Mouse (Mus musculus) liver, embryonic 14 days (tissue): ENCODE measurements around the gene Col6a1. TPM values are rescaled to one million over a fixed set of nuclear protein-coding genes. Genes with fewer than 3 reads are reported as not detected.

Source experiments
- polyA plus RNA-seq: library from polyadenylated mRNA; depleted of rRNA; stranded (reverse); fragments of >200 nt; gene quantifications from 2 replicates; pipeline ENCODE4 v1.2.3, GENCODE M21; 2012; rRNA removed

Gene Col6a1
- polyA plus RNA-seq = 4.5 and 8.8 TPM in 2 replicates

GRCm38 (mm10) chr10:76725682-76726285 is at the start of gene Col6a1:
Gene Col6a1, minus strand, starts transcription at chr10:76726168.

Other genes with a start within 250 kb of the Col6a1 start
- 28.7 and 31.6 TPM in 2 replicates for gene Lss, start 194.6 kb downstream of the Col6a1 start, polyA plus RNA-seq
- gene Spatc1l, start 163.9 kb downstream of the Col6a1 start, polyA plus RNA-seq = 0.05 and 0.08 TPM in 2 replicates
- gene Ftcd, start 150.5 kb downstream of the Col6a1 start, polyA plus RNA-seq = 22.2 and 30.1 TPM in 2 replicates
- 4.3 and 8.4 TPM in 2 replicates for gene Col6a2, start 102.5 kb downstream of the Col6a1 start, polyA plus RNA-seq
- 1.8 and 2.0 TPM in 2 replicates for gene Pcbp3, start 235.7 kb upstream of the Col6a1 start, polyA plus RNA-seq